Mouse (Mus musculus) CH12.LX (cell line): ENCODE measurements around the gene Strada.

Experiments used
- CTCF ChIP-seq, 2 experiments: IDR thresholded peaks in 1 of 2; conservative IDR thresholded peaks in 1 of 2; 2 replicates each; pipeline ENCODE4 v1.5.1; 2011 to 2012; ENCODE audit warnings: low read depth in 2 of 2, low read length in 2 of 2, improper control_type of control experiment in 1 of 2, inconsistent platforms in 1 of 2, mild to moderate bottlenecking in 1 of 2, moderate library complexity in 1 of 2
- E2F4 ChIP-seq: IDR thresholded peaks from 2 replicates; pipeline ENCODE4 v1.6.1; 2011; ENCODE audit warnings: low read depth, low read length, improper control_type of control experiment; ENCODE audit not compliant: insufficient replicate concordance
- EP300 ChIP-seq: IDR thresholded peaks from 2 replicates; pipeline ENCODE4 v1.6.1; 2011; ENCODE audit warnings: low read length, improper control_type of control experiment
- HCFC1 ChIP-seq: IDR thresholded peaks from 2 replicates; pipeline ENCODE4 v1.6.1; 2012; ENCODE audit warnings: low read depth, mild to moderate bottlenecking, inconsistent platforms, low read length, improper control_type of control experiment
- KAT2A ChIP-seq: IDR thresholded peaks from 2 replicates; pipeline ENCODE4 v1.6.1; 2012; ENCODE audit warnings: low read length, improper control_type of control experiment, inconsistent platforms; ENCODE audit not compliant: insufficient replicate concordance
- MAFK ChIP-seq: IDR thresholded peaks from 2 replicates; pipeline ENCODE4 v1.6.1; 2011; ENCODE audit warnings: low read length, improper control_type of control experiment; ENCODE audit not compliant: insufficient replicate concordance
- MAZ ChIP-seq: IDR thresholded peaks from 2 replicates; pipeline ENCODE4 v1.6.1; 2012; ENCODE audit warnings: low read depth, mild to moderate bottlenecking, inconsistent platforms, low read length, improper control_type of control experiment, moderate library complexity
- MYC ChIP-seq: IDR thresholded peaks from 2 replicates; pipeline ENCODE4 v1.6.1; 2011; ENCODE audit warnings: low read depth, mild to moderate bottlenecking, improper control_type of control experiment, low read length
- NELFE ChIP-seq: IDR thresholded peaks from 2 replicates; pipeline ENCODE4 v1.6.1; 2011; ENCODE audit warnings: low read depth, low read length, improper control_type of control experiment
- POLR2A ChIP-seq: IDR thresholded peaks from 2 replicates; pipeline ENCODE4 v1.6.1; 2011; ENCODE audit warnings: low read depth, mild to moderate bottlenecking, improper control_type of control experiment, low read length
- UBTF ChIP-seq: IDR thresholded peaks from 2 replicates; pipeline ENCODE4 v1.6.1; 2012; ENCODE audit warnings: low read depth, mild to moderate bottlenecking, inconsistent platforms, low read length, improper control_type of control experiment, moderate library complexity
- ZC3H11A ChIP-seq: IDR thresholded peaks from 2 replicates; pipeline ENCODE4 v1.6.1; 2012; ENCODE audit warnings: low read depth, mild to moderate bottlenecking, inconsistent platforms, low read length, improper control_type of control experiment

GRCm38 (mm10) chr11:106216730-106217490, 14.9 kb upstream of the Strada start, which contains the start of gene Ddx42:
- TF ChIP-seq CTCF (conservative IDR thresholded peaks at IDR 0.05 in 1 of 2, IDR thresholded peaks at IDR 0.05 in 1 of 2; ENCODE audit: low read depth in 2 of 2, low read length in 2 of 2) (no peak), UBTF (peak; percentile 80; the same call in 1 of the 2 replicates), MAZ (peak; percentile 99), E2F4 (0 out of 2 replicates have a peak, but pooled peaks have one; percentile 71), MAFK (no peak), HCFC1 (peak; percentile 81), POLR2A (peak; percentile 78; the same call in 1 of the 2 replicates), NELFE (peak; percentile 89), ZC3H11A (no peak), EP300 (no peak), MYC (peak; percentile 26; the same call in 1 of the 2 replicates), KAT2A (peak; percentile 79; the same call in 1 of the 2 replicates)
